Mouse (Mus musculus) neural tube, embryonic 15.5 days (tissue): Measurements from ENCODE around the gene Jmjd6. TPM values are rescaled to one million over a fixed set of nuclear protein-coding genes. Genes with fewer than 3 reads are reported as not detected.

Experiments used
- ATAC-seq: fragments of 200-750 bp; cut with Nextera tagmentation; 2 replicates; pipeline ENCODE4 v1.8.0; 2017; ENCODE audit warnings: mild to moderate bottlenecking, moderate TSS enrichment, moderate library complexity; ENCODE audit not compliant: low FRiP score
- H3K27ac ChIP-seq: fragments of 300-500 bp; sonication (generic); replicated peaks from 2 replicates; pipeline ENCODE4 v1.5.1; 2015; ENCODE audit warnings: mild to moderate bottlenecking, inconsistent platforms
- H3K27me3 ChIP-seq: fragments of 300-500 bp; sonication (generic); replicated peaks from 2 replicates; pipeline ENCODE4 v1.6.1; 2015; ENCODE audit warnings: inconsistent platforms
- H3K36me3 ChIP-seq: fragments of 300-500 bp; sonication (generic); 2 replicates; pipeline ENCODE4 v1.6.1; 2015; ENCODE audit warnings: inconsistent platforms
- H3K4me1 ChIP-seq: fragments of 300-500 bp; sonication (generic); 2 replicates; pipeline ENCODE4 v1.6.1; 2015; ENCODE audit warnings: inconsistent platforms
- H3K4me2 ChIP-seq: fragments of 300-500 bp; sonication (generic); 2 replicates; pipeline ENCODE4 v1.6.1; 2015; ENCODE audit warnings: inconsistent platforms, mild to moderate bottlenecking, moderate library complexity
- H3K4me3 ChIP-seq: fragments of 300-500 bp; sonication (generic); replicated peaks from 2 replicates; pipeline ENCODE4 v1.5.1; 2015; ENCODE audit warnings: mild to moderate bottlenecking, inconsistent platforms
- H3K9ac ChIP-seq: fragments of 300-500 bp; sonication (generic); replicated peaks from 2 replicates; pipeline ENCODE4 v1.6.1; 2015; ENCODE audit warnings: mild to moderate bottlenecking, inconsistent platforms
- H3K9me3 ChIP-seq: fragments of 300-500 bp; sonication (generic); replicated peaks from 2 replicates; pipeline ENCODE4 v1.6.1; 2016; ENCODE audit warnings: inconsistent platforms
- WGBS: fragments of 180-500 bp; shearing (Covaris S2); methylation state at CpG from one replicate; pipeline ENCODE4 v1.1.7; 2015; ENCODE audit warnings: mixed read lengths; 5-methylcytosine and 5-hydroxymethylcytosine counted together
- polyA plus RNA-seq: library from polyadenylated mRNA; unstranded; fragments of >200 nt; fragmentation: Nextera tagmentation; extraction: Ambion mirVana; gene quantifications from 2 replicates; pipeline ENCODE4 v1.2.1, GENCODE M21; 2015

Gene Jmjd6
- polyA plus RNA-seq, 1 experiment from 2014 or later: 63.2 TPM

GRCm38 (mm10) chr11:116869223-116869622 is 26.0 kb upstream of the Jmjd6 start:
- WGBS: 90% methylated on average over 8 of the region's 8 CpGs
- no peaks in the 10 kb centered on the region for H3K9me3 ChIP-seq
- H3K4me2 ChIP-seq: no peak overlapping the region
- no peak overlapping the region for H3K4me3 ChIP-seq
- H3K4me1 ChIP-seq: no peaks in the 10 kb centered on the region
- H3K9ac ChIP-seq: no peak overlapping the region
- no peaks in the 10 kb centered on the region for H3K27me3 ChIP-seq
- peaks cover 82% of the 10 kb centered on the region for H3K36me3 ChIP-seq
- H3K27ac ChIP-seq: no peak overlapping the region
- no peak for ATAC-seq

GRCm38 (mm10) chr11:116868129-116868528 is 24.9 kb upstream of the Jmjd6 start:
- no peaks in the 10 kb centered on the region for H3K9me3 ChIP-seq
- WGBS: 84% methylated on average over 3 of the region's 3 CpGs
- H3K9ac ChIP-seq: no peak overlapping the region
- no peak overlapping the region for H3K4me3 ChIP-seq
- no peak for ATAC-seq
- H3K27ac ChIP-seq: no peak overlapping the region
- no peak overlapping the region for H3K4me2 ChIP-seq
- no peaks in the 10 kb centered on the region for H3K4me1 ChIP-seq
- no peaks in the 10 kb centered on the region for H3K27me3 ChIP-seq
- peaks cover 81% of the 10 kb centered on the region for H3K36me3 ChIP-seq

- Histone ChIP-seq H3K27me3 (no peaks in the 10 kb centered on the region), H3K36me3 (peaks cover 81% of the 10 kb centered on the region), H3K9me3 (no peaks in the 10 kb centered on the region), H3K4me2 (no peak overlapping the region), H3K9ac (no peak overlapping the region), H3K4me3 (no peak overlapping the region), H3K27ac (no peak overlapping the region), H3K4me1 (no peaks in the 10 kb centered on the region)
- WGBS: 82% methylated on average over 12 of the region's 12 CpGs
- no peak for ATAC-seq
Measured at GRCm38 (mm10) chr11:116865945-116866585, 22.8 kb upstream of the Jmjd6 start.

- Histone ChIP-seq H3K4me1 (no peaks in the 10 kb centered on the region), H3K9ac (no peak overlapping the region), H3K4me2 (no peak overlapping the region), H3K4me3 (no peak overlapping the region), H3K9me3 (no peaks in the 10 kb centered on the region), H3K27ac (no peak overlapping the region), H3K27me3 (no peaks in the 10 kb centered on the region), H3K36me3 (peaks cover 90% of the 10 kb centered on the region)
- 88% methylated on average over 10 of the region's 10 CpGs for WGBS
- no peak for ATAC-seq
Measured at GRCm38 (mm10) chr11:116864444-116864843, 21.2 kb upstream of the Jmjd6 start.

GRCm38 (mm10) chr11:116857183-116857850 is 14.1 kb upstream of the Jmjd6 start:
- H3K4me1 ChIP-seq: peaks cover 22% of the 10 kb centered on the region
- WGBS: 89% methylated on average over 12 of the region's 12 CpGs
- no peak overlapping the region for H3K4me2 ChIP-seq
- no peaks in the 10 kb centered on the region for H3K27me3 ChIP-seq
- no peak overlapping the region for H3K27ac ChIP-seq
- no peak for ATAC-seq
- peaks cover 42% of the 10 kb centered on the region for H3K36me3 ChIP-seq
- H3K4me3 ChIP-seq: no peak overlapping the region
- H3K9me3 ChIP-seq: no peaks in the 10 kb centered on the region
- no peak overlapping the region for H3K9ac ChIP-seq

GRCm38 (mm10) chr11:116854279-116854678 is 11.0 kb upstream of the Jmjd6 start:
- WGBS: 41% methylated on average over 10 of the region's 10 CpGs
- H3K4me2 ChIP-seq: peak overlapping the region; percentile 66
- peaks cover 19% of the 10 kb centered on the region for H3K36me3 ChIP-seq
- peak overlapping the region; percentile 96 for H3K27ac ChIP-seq
- peak overlapping the region; percentile 66 for H3K9ac ChIP-seq
- no peak for ATAC-seq
- H3K27me3 ChIP-seq: no peaks in the 10 kb centered on the region
- H3K9me3 ChIP-seq: no peaks in the 10 kb centered on the region
- peak overlapping the region; percentile 99 for H3K4me3 ChIP-seq
- peaks cover 40% of the 10 kb centered on the region for H3K4me1 ChIP-seq

GRCm38 (mm10) chr11:116853512-116853928 is 10.3 kb upstream of the Jmjd6 start:
- H3K4me2 ChIP-seq: peak overlapping the region; percentile 66
- no peaks in the 10 kb centered on the region for H3K27me3 ChIP-seq
- peak; percentile 93 for ATAC-seq
- H3K9me3 ChIP-seq: no peaks in the 10 kb centered on the region
- WGBS: under 1% methylated on average over 32 of the region's 36 CpGs
- H3K27ac ChIP-seq: peak overlapping the region; percentile 96
- H3K4me1 ChIP-seq: peaks cover 40% of the 10 kb centered on the region
- H3K4me3 ChIP-seq: peak overlapping the region; percentile 99
- H3K36me3 ChIP-seq: peaks cover 19% of the 10 kb centered on the region
- H3K9ac ChIP-seq: peak overlapping the region; percentile 66

GRCm38 (mm10) chr11:116852891-116853511 is 9.8 kb upstream of the Jmjd6 start, which contains the start of gene Srsf2:
Gene Srsf2 (minus strand): TSS chr11:116853094.
- Histone ChIP-seq H3K9ac (peak within 1 kb of the TSS; percentile 76), H3K27ac (peak within 1 kb of the TSS; percentile 96), H3K4me2 (peak within 1 kb of the TSS; percentile 81), H3K36me3 (peaks cover 21% of the 10 kb centered on the region), H3K27me3 (no peaks in the 10 kb centered on the region), H3K9me3 (no peaks in the 10 kb centered on the region), H3K4me3 (peak within 1 kb of the TSS; percentile 99), H3K4me1 (peaks cover 42% of the 10 kb centered on the region)
- under 1% methylated on average over 74 of the region's 74 CpGs for WGBS
- ATAC-seq: peak; percentile 91

- 0% methylated on average over 71 of the region's 91 CpGs for WGBS
- Histone ChIP-seq H3K4me2 (peak within 1 kb of the TSS; percentile 81), H3K4me1 (peaks cover 45% of the 10 kb centered on the region), H3K36me3 (peaks cover 25% of the 10 kb centered on the region), H3K9me3 (no peaks in the 10 kb centered on the region), H3K9ac (peak within 1 kb of the TSS; percentile 76), H3K4me3 (peak within 1 kb of the TSS; percentile 99), H3K27me3 (no peaks in the 10 kb centered on the region), H3K27ac (peak within 1 kb of the TSS; percentile 96)
- peak; percentile 71 for ATAC-seq
Measured at GRCm38 (mm10) chr11:116852291-116852890, 9.1 kb upstream of the Jmjd6 start, which contains the start of gene Mfsd11. Gene Mfsd11 (plus strand): TSS chr11:116852440.

GRCm38 (mm10) chr11:116851576-116852290 is 8.5 kb upstream of the Jmjd6 start:
- Histone ChIP-seq H3K4me2 (peak overlapping the region; percentile 81), H3K4me3 (peak overlapping the region; percentile 99), H3K36me3 (peaks cover 22% of the 10 kb centered on the region), H3K27ac (peak overlapping the region; percentile 96), H3K4me1 (peaks cover 45% of the 10 kb centered on the region), H3K9ac (peak overlapping the region; percentile 76), H3K9me3 (no peaks in the 10 kb centered on the region), H3K27me3 (no peaks in the 10 kb centered on the region)
- under 1% methylated on average over 29 of the region's 29 CpGs for WGBS
- no peak for ATAC-seq
